ENCODE assay signal across 8 mouse cellular contexts in the genomic region with DNA sequence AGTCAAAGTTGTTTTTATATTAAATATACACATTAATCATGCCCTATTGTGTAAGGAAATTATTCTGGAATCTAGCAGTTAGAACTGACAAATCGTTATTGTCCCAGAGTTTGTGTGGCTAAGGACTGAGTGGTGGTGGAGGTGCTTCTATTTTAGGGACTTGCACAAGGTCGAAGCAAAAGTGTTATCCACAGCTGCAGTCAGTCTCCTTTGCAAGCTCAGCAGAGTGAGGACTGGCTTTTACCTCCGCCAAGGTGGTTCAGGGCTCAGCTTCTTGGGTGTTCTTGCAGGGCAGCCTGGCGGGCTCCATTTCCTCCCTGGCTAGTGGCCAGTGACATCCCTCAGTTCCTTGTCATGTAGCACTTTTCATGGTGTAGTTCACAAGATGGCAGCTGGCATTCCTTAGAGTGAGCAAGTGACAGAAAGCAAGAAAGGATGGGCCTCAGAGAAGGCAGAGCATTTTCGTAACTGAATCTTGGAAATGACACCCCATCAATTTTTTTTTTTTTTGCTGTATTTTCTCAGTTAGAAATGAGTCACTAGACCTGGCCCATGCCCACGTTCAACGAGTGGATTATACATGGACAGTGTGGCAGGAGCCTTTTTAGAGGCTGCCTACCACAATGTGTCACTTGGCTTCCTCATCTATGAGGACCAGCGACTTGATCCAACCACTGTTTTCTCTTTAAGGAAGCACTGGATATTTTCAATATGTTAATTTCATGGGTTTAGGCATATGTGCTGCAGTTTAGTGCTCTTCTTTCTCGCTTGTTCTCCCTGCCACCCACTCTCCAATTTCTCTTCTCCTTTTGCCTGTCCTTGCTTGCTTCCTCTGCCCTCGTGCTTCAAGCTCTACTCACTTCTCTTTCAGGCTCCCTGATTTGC.
DNase-seq lines count a peak whose midpoint lies in the region; ATAC-seq and TF ChIP-seq lines count a peak whose summit lies in the region.

No protein-coding gene starts in this region.

- intact Hi-C loops in gastrocnemius, adult 2 months (cut with DNase I): no loop called here

- H3K79me2 ChIP-seq in macrophage (ENCODE audit: inconsistent target): peaks cover 3% of the 10 kb centered on the region; the same call in 1 of the 2 replicates

- peak; percentile 21 for DNase-seq in gastrocnemius, adult 2 months
- no peak for DNase-seq in gastrocnemius, adult 18-20 months (ENCODE audit: low spot score)
- peak; percentile 13 to 19 for DNase-seq in B cell, adult 2 months
- DNase-seq in urinary bladder, adult 2 months (ENCODE audit: low spot score): no peak
- DNase-seq in midbrain, embryonic 10.5 days (ENCODE audit: low spot score): no peak

- no peaks in the 10 kb centered on the region for H3K27me3 ChIP-seq in heart, embryonic 15.5 days
- H3K27me3 ChIP-seq in kidney, embryonic 14.5 days (ENCODE audit: control insufficient read depth, insufficient read depth, low read length): no peaks in the 10 kb centered on the region
- no peaks in the 10 kb centered on the region for H3K27me3 ChIP-seq in midbrain, embryonic 10.5 days (ENCODE audit: low read depth, poor library complexity, severe bottlenecking)

- H3K4me3 ChIP-seq in gastrocnemius, adult 2 months: no peak overlapping the region
- no peak overlapping the region for H3K4me3 ChIP-seq in heart, embryonic 15.5 days
- H3K4me3 ChIP-seq in macrophage (ENCODE audit: inconsistent target): no peak overlapping the region
- no peak overlapping the region for H3K4me3 ChIP-seq in kidney, embryonic 14.5 days (ENCODE audit: low read length)
- H3K4me3 ChIP-seq in midbrain, embryonic 10.5 days: no peak overlapping the region

- WGBS in heart, embryonic 15.5 days: 62% methylated on average over 10 of the region's 10 CpGs
- 21% methylated on average over 10 of the region's 10 CpGs for WGBS in macrophage (ENCODE audit: missing documents)
- 84% methylated on average over 10 of the region's 10 CpGs for WGBS in kidney, embryonic 14.5 days
- WGBS in midbrain, embryonic 10.5 days: 90% methylated on average over 10 of the region's 10 CpGs

- no peak for ATAC-seq in heart, embryonic 15.5 days (replicated peaks; ENCODE audit: insufficient number of reproducible peaks, insufficient read depth, low FRiP score, low read depth)
- no peak for ATAC-seq in kidney, embryonic 14.5 days (ENCODE audit: low FRiP score, low TSS enrichment)

- H3K4me2 ChIP-seq in heart, embryonic 15.5 days: no peak overlapping the region
- H3K4me2 ChIP-seq in kidney, embryonic 14.5 days (replicated peaks; ENCODE audit: low read depth, low read length): no peak overlapping the region

- peak overlapping the region; percentile 40; the same call in 1 of the 2 replicates for H3K27ac ChIP-seq in gastrocnemius, adult 2 months
- peak overlapping the region; percentile 5; the same call in 1 of the 2 replicates for H3K27ac ChIP-seq in heart, embryonic 15.5 days
- H3K27ac ChIP-seq in macrophage: peak overlapping the region; percentile 99
- H3K27ac ChIP-seq in kidney, embryonic 14.5 days (ENCODE audit: low read depth, low read length): no peak overlapping the region
- H3K27ac ChIP-seq in midbrain, embryonic 10.5 days (replicated peaks): no peak overlapping the region

- no peak for TF ChIP-seq CTCF in gastrocnemius, adult 2 months (IDR thresholded peaks at IDR 0.05)

- H3K4me1 ChIP-seq in heart, embryonic 15.5 days (replicated peaks): peaks cover 9% of the 10 kb centered on the region
- no peaks in the 10 kb centered on the region for H3K4me1 ChIP-seq in kidney, embryonic 14.5 days (ENCODE audit: control insufficient read depth, insufficient read depth, low read length)
- 0 out of 2 replicates have a peak, but pooled peaks cover 4% of the 10 kb centered on the region for H3K4me1 ChIP-seq in midbrain, embryonic 10.5 days

- H3K36me3 ChIP-seq in heart, embryonic 15.5 days: no peaks in the 10 kb centered on the region
- no peaks in the 10 kb centered on the region for H3K36me3 ChIP-seq in macrophage (ENCODE audit: inconsistent target)
- H3K36me3 ChIP-seq in kidney, embryonic 14.5 days (ENCODE audit: control insufficient read depth, insufficient read depth, low read length): no peaks in the 10 kb centered on the region
- H3K36me3 ChIP-seq in midbrain, embryonic 10.5 days: no peaks in the 10 kb centered on the region

- no peak overlapping the region for H3K9ac ChIP-seq in heart, embryonic 15.5 days
- no peak overlapping the region for H3K9ac ChIP-seq in kidney, embryonic 14.5 days (ENCODE audit: low read depth, low read length)

- no peaks in the 10 kb centered on the region for H3K9me3 ChIP-seq in heart, embryonic 15.5 days (replicated peaks)
- no peaks in the 10 kb centered on the region for H3K9me3 ChIP-seq in kidney, embryonic 14.5 days (ENCODE audit: control insufficient read depth, low read length)
- H3K9me3 ChIP-seq in midbrain, embryonic 10.5 days (replicated peaks): no peaks in the 10 kb centered on the region

Comparison
In these comparisons a context has a peak if more than half of its experiments do, and no peak if none do; other contexts are left out.
1. DNase-seq: peak in gastrocnemius, adult 2 months (single experiment) and B cell, adult 2 months (2 of 2); none in gastrocnemius, adult 18-20 months (single experiment), urinary bladder, adult 2 months (single experiment) and midbrain, embryonic 10.5 days (single experiment).
2. H3K27ac ChIP-seq: peak in gastrocnemius, adult 2 months (single experiment), heart, embryonic 15.5 days (single experiment) and macrophage (single experiment); none in kidney, embryonic 14.5 days (single experiment) and midbrain, embryonic 10.5 days (single experiment).